In genomic region chr7:72615232-72615631, GRCm38 (mm10) we compare ENCODE assay signal across 18 mouse cellular contexts.
"Had no signal": no experiment of that assay in that cellular context is flagged by ENCODE, and none has a peak within 500 bp of the region (broad histone marks: within the 10 kb centered on the region; RNA-seq: fewer than 3 reads in every experiment).

No protein-coding gene starts in this region.

- H3K9me3 ChIP-seq: midbrain, embryonic 13.5 days; midbrain, embryonic 15.5 days; neural tube, embryonic 13.5 days; neural tube, embryonic 15.5 days had no signal

- H3K36me3 ChIP-seq: midbrain, embryonic 13.5 days; midbrain, embryonic 15.5 days; neural tube, embryonic 13.5 days; neural tube, embryonic 15.5 days had no signal

- ATAC-seq: midbrain, embryonic 13.5 days; midbrain, embryonic 15.5 days had no signal

- H3K27me3 ChIP-seq: megakaryocyte, embryonic 14.5 days; midbrain, embryonic 13.5 days; midbrain, embryonic 15.5 days; neural tube, embryonic 13.5 days; neural tube, embryonic 15.5 days had no signal

- H3K4me3 ChIP-seq: megakaryocyte, embryonic 14.5 days; midbrain, embryonic 13.5 days; midbrain, embryonic 15.5 days; neural tube, embryonic 13.5 days; neural tube, embryonic 15.5 days had no signal

- H3K4me2 ChIP-seq: lung, embryonic 14.5 days; midbrain, embryonic 11.5 days; midbrain, embryonic 13.5 days; midbrain, embryonic 15.5 days; neural tube, embryonic 13.5 days; neural tube, embryonic 15.5 days had no signal

- H3K4me1 ChIP-seq: megakaryocyte, embryonic 14.5 days; midbrain, embryonic 13.5 days; midbrain, embryonic 15.5 days had no signal

- DNase-seq: lung, adult 18-20 months; lung, embryonic 14.5 days; lung, postnatal 10 days; retina, postnatal 1 day; right cerebral cortex, adult 18-20 months; right cerebral cortex, postnatal 25 days; right cerebral cortex, postnatal 4 days; spleen, adult 18-20 months; thymus, adult 18-20 months; thymus, postnatal 14 days; thymus, postnatal 36 days had no signal

- H3K27ac ChIP-seq: macrophage; midbrain, embryonic 13.5 days; midbrain, embryonic 15.5 days; neural tube, embryonic 13.5 days; neural tube, embryonic 15.5 days had no signal

- H3K9ac ChIP-seq: lung, embryonic 14.5 days; midbrain, embryonic 13.5 days; midbrain, embryonic 15.5 days; neural tube, embryonic 13.5 days; neural tube, embryonic 15.5 days had no signal
